Mouse (Mus musculus): Measurements from ENCODE around the gene Glo1.

Glo1 gene

DNA sequence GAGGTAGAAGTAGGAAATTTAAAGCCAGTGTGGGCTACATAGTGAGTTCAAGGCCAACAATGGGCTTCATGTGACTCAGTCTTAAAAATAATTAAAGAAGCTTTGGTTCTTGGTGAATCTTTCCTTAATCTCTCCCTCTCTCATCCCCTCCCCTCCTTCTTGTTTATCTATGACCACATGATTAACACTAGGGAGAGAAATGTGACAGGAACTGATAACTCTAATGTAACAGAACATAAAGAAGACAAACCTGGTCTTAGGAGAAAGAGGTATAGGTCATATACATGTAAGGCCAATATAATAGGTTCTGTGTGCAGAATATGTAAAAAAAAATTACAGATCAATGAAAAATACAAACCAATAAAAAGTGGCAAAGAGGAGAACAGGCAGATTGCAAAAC, 13.3 kb downstream of the Glo1 start:
- in situ Hi-C loops (cut with MboI; ENCODE audit: low sequenced_read_pairs), result no loop called here

DNA sequence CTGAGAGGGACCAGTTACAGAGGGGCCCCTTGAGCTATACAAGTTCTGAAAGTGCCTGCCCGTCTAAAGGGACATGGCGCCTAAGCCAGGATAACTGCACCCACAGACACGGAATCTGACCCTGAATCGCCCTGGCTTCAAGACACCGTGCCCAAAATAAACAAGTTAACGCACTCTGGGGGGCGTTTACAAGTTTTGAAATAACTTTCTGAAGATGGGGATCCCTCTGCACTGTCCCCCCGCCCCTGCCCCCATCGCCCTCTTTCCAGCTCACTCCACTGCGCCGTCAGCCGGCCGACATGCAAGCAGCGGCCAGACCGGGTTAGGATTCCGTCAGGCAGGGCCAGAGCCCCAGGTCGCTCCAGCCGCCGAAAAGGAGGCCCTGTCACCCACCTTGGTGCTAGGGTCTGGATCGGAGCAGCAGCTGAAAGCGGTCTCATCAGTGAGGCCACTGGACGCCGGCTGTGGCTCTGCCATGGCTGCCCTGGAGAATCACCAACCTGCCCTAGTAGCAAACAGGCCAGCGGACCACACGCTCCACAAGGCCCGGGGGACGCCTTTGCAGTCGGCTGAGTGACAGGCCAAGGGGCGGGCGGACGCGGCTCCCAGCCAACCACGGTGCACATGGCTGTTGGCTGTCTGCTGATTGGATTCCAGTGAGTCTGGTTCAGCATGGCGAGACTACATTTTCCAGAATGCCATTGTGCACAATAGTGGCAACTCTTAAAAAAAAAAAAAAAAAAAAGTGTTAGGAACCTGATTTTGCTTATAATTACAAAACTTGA, 14.4 kb downstream of the Glo1 start:
- in situ Hi-C loops (cut with MboI; ENCODE audit: low sequenced_read_pairs), result no loop called here

DNA sequence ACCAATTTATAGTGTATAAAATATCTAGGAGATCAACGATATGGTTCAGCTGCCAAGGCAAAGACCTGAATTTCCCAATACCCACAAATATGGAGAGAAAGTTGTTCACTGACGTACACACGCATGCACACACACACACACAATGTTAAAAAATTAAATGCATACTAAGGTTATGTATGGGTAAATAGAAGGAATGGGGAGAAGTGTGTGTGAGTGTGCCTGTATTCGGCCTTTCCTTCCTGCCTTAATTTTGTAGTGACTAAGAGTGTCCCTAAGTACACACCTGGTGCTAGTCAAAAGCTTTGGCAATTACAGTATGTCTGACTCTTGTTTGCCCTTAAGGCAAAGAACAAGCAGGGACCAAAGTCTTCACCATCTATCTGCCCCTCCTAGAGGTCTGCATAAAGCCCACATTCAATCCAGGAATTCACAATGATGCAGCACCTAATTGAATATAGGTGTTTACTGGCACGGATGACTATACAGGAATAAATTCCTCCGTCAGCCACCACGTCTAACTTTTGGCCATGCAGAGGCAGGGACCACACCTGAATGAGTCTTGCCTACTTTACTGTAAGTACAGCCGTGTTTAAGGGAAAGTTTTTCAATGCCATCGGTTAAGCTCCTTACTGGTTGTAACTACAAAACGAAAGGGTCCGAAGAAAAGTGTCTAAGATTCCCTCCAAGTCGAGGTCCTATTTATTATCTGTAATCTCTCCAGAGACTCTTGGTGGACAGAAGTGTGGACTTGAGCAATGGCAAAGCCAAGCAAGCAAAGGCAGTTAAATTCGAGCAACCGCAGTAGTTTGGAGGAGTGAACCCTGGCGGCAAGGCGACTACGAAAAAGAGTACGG, 15.2 kb downstream of the Glo1 start:
- in situ Hi-C loops (cut with MboI; ENCODE audit: low sequenced_read_pairs), result no loop called here

DNA sequence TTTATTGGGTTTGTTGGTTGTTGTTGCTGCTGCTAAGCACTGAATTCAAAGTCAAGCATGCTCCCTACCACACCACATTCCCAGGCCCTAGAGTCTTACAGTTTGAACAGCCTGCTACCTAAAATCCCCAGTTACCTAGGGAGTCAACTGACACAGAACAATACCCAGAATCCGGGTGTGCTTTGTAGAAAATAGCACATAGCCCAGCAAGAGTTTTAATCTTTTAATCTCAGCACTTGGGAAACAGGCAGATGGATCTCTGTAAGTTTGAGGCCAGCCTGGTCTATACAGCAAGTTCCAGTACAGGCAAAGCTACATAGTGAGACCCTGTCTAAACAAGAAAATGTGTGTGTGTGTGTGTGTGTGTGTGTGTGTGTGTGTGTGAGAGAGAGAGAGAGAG, 15.9 kb downstream of the Glo1 start:
- in situ Hi-C loops (cut with MboI; ENCODE audit: low sequenced_read_pairs), result no loop called here

DNA sequence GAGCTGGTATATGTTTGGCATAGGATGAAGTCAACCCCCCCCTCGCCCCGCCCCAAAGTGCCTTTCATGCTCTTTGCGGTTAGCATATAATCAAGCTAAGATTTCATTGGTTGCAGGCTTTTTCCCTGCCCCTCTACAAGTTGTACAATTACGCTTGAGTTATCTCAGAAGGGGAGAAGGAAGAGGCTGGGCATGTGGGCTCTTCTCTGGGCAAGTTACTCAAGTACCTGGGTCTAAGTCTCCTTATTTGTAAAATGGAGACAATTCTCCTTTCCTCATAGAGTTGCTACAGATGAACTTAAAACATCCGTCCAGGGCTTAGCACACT, 16.7 kb downstream of the Glo1 start:
- in situ Hi-C loops (cut with MboI; ENCODE audit: low sequenced_read_pairs), result no loop called here

DNA sequence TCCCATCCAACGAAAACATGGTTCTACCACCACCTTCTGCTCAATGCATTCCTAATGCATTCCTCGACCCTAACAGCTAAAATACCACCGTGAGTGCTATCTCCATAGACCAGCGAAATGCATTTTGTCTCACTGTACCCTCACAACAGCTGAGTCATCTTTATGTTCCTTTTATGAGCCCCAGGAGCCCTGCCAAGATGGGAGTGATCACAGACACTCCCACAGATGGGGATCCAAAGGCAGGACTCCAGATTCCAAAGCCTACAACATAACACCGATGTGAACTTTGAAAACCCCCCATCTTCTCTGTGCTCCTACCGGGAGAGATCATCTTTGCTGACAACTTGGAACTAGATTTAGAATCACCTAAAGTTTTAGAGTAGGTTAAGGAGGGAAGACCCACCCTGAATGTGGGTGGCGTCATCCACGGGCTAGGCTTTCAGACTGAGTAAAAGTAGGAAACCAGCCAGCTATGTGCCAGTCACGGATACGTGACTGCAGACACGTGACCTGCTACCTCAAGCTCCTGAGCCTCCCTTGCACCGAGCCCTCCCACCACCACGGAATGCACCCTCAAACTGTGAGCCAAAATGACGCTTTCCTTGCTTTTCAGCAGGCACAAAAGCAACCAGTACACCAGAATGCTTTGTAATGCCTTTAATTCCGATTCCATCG, 17.2 kb downstream of the Glo1 start:
- in situ Hi-C loops (cut with MboI; ENCODE audit: low sequenced_read_pairs), result no loop called here

DNA sequence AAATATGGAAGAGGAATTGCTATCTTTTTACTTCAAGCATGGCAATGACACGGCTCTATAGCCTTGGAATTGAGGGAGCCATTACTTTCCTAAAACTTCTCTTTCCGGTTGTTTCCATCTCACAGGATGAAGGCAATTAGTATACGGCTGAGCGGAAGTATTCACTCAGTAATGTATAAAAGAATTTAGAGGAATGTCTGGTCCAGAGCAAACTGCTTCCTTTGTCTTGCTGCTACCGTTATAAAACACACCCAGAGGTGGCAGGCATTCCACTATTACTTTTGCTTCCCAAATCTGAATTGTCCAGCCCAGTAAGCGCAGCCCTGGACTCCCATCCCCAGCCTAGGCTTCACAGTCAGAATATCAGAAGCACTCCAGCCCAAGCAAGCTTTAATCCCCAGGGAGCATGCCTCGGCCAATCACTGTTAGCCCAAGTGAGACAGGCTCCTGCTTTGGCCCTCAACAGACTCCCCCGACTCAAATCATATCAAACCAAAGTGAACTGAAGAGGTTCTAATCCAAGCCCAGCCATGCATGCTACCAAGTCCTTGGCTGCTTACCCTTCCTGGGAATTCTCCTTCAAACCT, 18.7 kb downstream of the Glo1 start:
- in situ Hi-C loops (cut with MboI; ENCODE audit: low sequenced_read_pairs), result no loop called here

DNA sequence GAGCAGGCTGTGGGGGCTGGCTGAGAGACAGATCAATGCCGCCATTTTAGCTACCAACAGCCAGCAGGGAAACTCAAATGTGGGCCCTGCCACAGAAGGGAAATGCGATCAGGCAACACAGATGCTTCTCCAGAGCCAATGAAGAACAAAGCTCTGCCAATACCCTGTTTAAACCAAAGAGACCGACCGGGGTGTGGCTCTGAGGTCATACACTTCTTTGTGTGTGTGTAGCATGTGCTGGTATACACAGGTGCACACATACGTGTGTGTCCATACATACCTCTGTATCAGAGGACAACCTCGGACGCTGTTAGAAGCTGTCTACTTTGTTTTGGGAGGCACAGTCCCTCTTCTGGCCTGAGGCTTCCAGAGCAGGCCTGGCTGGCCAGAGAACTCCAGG, 19.3 kb downstream of the Glo1 start:
- in situ Hi-C loops (cut with MboI; ENCODE audit: low sequenced_read_pairs), result no loop called here

DNA sequence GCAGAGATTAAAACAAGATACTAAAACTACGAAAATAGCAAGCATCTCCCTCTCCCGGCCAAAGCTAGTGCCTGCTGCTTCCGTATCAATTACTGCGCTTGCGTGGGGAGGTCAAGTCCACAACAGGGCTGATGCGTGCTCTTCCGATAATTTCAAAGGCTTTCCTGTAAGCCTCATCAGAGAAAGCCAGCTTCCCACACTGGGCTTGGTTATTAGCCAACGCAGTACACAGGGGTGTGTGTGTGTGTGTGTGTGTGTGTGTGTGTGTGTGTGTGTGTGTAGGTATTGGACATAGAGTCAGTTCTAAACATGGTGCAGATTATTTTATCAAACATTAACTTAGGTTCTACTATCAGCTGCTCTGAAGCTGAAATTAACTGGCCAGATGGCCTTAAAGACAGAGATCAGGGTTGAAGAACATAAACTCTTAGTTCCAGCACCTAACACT, 20.0 kb downstream of the Glo1 start:
- in situ Hi-C loops (cut with MboI; ENCODE audit: low sequenced_read_pairs), result no loop called here

DNA sequence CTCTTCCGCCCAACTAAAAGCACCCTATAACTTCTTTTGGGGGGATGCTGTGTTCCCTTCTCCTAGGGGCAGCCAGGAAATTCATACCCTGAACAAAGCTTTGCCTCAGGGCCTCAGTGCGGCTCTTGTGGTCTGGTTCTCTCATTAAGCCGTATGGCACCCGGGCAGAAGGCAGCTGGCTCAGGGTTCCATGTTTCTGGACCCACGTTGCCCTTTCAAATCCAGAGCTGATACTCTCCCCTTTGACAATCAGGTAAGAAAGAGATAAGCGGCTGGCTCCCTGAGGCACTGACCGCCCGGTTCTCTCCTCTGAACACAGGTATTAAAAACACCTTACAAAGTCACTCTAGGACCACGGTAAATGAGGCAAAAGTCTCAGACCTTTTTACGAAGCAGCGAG, 20.5 kb downstream of the Glo1 start:
- in situ Hi-C loops (cut with MboI; ENCODE audit: low sequenced_read_pairs), result no loop called here

DNA sequence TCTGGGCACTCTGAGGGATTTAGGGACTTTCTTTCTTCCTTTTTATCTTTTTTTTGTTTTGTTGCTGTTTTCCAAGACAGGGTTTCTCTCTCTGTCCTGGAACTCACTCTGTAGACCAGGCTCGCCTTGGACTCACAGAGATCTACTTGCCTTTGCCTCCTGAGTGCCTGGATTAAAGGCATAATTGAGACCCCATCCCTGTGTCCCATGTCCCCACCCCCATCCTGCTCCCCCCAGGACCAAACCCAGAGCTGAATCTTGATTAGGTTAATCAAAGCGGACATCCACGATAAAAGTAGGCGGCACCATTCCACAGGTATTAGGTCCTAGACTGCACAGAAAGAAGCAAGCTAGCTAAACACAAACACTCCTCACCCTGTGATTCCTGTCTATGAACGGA, 21.7 kb downstream of the Glo1 start:
- in situ Hi-C loops (cut with MboI; ENCODE audit: low sequenced_read_pairs), result no loop called here

DNA sequence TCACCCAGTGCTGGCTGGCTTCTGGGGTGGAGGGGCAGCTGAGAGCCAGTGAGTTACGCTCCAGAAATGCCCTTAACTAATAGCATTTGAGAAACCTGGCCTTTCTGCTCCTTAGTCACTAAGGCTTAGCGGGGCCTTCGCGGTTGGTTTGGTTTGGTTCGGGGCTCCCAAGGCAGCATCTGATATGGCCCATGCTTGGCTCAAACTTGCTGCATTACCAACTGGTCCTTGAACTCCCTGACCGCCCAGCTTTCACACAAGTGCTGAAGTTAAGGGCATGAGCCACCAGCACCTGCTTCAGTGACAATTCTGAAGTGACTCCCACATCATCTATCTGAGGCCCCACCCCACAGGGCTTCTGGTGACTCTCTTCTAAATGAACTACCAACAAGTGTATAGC, 22.4 kb downstream of the Glo1 start:
- in situ Hi-C loops (cut with MboI; ENCODE audit: low sequenced_read_pairs), result no loop called here

DNA sequence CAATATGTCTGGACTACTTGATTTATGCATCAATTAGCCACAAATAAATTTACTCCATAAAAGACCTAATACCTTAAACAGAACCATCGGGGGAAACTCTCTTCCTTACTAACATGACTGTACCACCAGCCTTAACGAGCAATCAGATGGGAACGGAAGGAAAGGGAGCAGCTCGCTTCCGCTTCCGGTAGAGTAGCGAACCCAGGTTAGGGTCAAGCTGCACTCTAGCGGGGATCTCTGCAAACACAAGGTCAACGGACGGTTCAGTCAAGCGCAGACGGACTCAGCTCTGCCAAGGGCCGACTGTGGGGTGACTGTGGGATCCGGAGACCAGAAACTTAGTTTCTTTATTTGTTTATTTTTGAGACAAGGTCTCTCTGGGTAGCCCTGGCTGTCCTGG, 24.5 kb downstream of the Glo1 start:
- in situ Hi-C loops (cut with MboI; ENCODE audit: low sequenced_read_pairs), result no loop called here

DNA sequence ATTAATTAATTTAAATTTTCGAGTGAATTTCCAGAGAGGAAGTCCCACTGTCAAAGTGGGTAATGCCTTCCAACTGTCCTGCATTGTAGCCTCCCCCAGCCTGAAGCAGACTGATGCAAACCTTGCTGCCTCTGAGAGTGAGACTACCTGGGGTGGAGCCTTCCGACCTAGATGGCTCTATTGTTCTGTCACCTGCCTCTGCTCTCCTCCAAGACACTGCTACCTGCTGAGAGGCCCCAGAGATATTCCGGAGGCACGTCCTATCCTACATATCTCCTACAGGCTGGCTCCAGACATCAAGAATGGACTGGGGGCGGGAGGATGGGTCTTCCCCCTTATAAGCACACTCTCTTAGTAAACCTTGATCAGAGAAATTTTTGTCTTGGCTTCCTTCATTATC, 28.4 kb downstream of the Glo1 start:
- in situ Hi-C loops (cut with MboI; ENCODE audit: low sequenced_read_pairs), result no loop called here

DNA sequence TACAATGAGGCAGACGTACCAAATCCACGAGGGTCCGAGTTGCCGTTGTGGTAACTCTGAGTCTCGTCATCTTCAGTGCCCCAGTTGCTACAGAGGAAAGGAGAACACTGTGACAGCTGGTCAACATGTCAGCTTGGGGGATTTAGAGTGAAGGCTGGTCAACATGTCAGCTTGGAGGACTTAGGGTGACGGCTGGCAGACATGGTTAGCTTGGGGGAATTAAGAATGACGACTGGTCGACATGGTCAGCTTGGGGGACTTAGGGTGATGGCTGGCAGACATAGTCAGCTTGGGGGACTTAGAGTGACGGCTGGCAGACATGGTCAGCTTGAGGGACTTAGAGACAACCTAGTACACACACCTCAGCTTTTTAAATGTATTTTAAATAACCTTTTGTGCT, 28.9 kb downstream of the Glo1 start:
- in situ Hi-C loops (cut with MboI; ENCODE audit: low sequenced_read_pairs), result no loop called here

DNA sequence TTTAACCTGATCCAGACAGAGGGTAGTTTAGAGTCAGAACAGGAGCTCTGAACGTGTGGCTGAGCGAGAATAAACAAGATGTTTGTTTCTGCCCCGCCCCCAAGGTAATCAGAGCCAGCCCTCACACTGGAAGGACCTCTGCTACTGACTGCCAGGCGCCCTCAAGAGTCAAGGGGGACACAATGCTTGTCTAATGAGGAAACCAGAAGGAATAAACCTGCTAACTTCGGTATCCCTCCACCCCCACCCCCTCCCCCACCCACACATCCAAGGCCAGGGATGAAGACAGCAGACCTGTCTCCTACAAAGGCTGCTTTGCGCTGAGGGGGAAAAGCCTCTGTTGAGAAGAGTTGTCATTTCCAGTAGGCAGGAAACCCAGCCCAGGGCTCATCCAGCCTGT, 31.8 kb downstream of the Glo1 start:
- in situ Hi-C loops (cut with MboI; ENCODE audit: low sequenced_read_pairs), result no loop called here

DNA sequence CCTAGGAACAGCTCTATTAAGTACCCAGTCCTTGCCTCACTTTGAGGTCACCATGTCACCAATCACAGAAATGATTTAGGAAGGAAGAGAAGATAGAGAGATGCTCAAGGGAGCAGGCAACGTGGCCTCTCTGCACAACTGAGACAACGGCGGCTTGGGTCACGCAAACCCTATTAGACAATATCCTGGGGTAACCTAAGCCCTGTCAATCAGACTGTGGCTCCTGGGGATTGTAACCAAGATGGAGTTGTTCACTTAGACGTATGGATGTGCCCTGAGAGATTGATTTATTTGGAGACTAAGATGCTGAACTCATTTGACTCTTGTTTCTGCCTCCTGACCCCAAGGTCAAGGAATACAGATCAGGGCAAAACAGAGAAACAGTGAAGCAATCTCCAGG, 32.3 kb downstream of the Glo1 start:
- in situ Hi-C loops (cut with MboI; ENCODE audit: low sequenced_read_pairs), result no loop called here

DNA sequence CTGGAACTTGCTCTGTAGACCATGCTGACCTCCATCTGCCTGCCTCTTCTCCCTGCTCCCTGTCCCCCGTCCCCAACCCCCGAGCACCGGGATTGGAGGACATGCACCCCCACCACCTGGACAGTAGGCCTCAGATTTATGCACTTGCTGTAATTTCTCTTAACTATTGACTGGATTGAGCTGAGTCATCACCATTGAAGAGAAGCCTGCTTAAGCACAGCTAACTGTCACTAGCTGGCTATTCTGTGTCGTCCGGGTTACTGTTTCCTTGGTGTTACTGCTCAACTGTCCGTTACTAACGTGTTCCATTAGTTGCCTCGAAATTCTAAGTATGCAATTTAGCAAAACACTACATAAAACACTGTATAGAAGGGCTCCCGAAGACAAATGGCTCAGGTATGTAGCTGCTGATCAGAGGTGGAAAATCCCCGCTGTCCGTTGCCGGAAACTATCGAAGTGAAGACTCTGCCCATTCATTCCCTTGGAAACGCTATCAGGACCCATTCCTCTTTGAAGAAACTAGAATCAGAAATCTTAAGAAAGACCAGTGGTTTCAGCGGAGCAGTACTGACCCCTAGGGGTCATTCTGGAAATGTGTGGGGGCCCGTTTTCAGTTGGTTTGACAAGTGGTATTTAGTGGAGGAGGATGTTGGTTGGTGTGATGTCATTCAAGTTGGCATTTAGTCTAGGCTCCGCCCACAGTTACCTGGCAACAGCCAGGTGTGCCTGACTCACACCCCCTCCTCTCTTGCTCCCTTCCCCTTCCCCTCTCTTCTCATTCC, 36.1 kb downstream of the Glo1 start:
- in situ Hi-C loops (cut with MboI; ENCODE audit: low sequenced_read_pairs), result no loop called here

DNA sequence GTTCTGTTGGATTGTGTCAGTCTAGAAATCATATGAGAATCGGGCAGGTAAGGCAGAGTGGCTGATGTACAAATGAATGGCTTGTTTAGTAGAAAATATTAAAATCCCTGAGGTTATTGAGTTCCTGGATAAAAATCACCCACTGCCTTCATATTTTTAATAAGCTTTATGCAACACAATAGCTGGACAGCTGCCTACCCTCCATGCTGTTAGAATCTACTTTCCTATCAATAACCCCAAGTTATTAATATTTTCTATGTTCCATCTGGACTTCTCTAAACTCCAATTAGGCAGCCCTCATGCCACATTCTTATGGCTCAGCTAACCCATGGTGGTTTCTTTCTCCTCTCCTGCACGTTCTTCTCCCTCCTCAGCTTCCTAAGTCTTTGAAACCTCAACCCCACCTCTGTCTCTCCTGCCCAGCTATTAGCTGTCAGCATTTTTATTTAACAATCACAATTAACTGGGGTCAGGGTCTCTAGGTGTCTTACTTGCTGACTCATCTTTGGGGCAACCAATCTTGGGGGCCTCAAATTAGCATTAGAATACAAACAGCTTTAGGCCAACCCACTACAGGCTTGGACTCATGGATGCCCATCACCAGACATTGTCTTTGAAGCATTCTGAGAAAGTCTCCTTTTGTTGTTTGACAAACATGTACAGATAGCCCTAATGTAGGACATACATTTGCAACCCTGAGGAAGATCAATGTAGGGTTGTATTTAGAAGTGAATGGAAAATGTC, 43.2 kb downstream of the Glo1 start:
- in situ Hi-C loops (cut with MboI; ENCODE audit: low sequenced_read_pairs), result no loop called here

DNA sequence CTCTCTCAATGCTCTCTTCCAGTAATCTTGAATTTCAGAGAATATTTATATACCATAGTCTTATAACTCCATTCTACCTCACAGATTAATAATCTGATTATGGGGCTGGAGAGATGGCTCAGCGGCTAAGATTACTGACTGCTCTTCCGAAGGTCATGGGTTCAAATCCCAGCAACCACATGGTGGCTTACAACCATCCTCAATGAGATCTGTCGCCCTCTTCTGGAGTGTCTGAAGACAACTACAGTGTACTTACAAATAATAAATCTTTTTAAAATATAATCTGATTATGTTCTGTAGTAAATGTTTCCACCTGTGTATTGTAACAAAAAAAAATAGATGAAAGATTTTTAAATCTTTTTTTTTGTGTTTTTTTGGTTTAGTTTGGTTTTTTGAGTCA, 44.4 kb downstream of the Glo1 start:
- in situ Hi-C loops (cut with MboI; ENCODE audit: low sequenced_read_pairs), result no loop called here
